Mouse (Mus musculus) regulatory T cell (primary cell): Measurements from ENCODE around the gene Appl1.
"Not testable (repeated sequence)": the region's sequence is repeated elsewhere in the genome, so short reads cannot be mapped to it uniquely, and the experiment has no call there.

ENCODE experiments used
- in situ Hi-C: fragments of 300-600 bp; cut with MboI, MseI; formaldehyde crosslinking; loops from one replicate; pipeline ENCODE4 v1.15.1; 2025; ENCODE audit warnings: high pct_unique_total_duplicates

Appl1 gene

GRCm38 (mm10) chr14:26969164-26969563 lies 1.9 kb downstream of the Appl1 start:
- in situ Hi-C loops: no loop called here

- in situ Hi-C loops: no loop called here
Measured at GRCm38 (mm10) chr14:26960518-26960917, 10.5 kb downstream of the Appl1 start.

- in situ Hi-C loops: not testable (repeated sequence)
Measured at GRCm38 (mm10) chr14:26956139-26956538, 14.9 kb downstream of the Appl1 start.

- in situ Hi-C loops: no loop called here
Measured at GRCm38 (mm10) chr14:26935558-26935957, 35.5 kb downstream of the Appl1 start.

- in situ Hi-C loops: no loop called here
Measured at GRCm38 (mm10) chr14:26934891-26935290, 36.1 kb downstream of the Appl1 start.

- in situ Hi-C loops: no loop called here
Measured at GRCm38 (mm10) chr14:26923702-26924421, 47.2 kb downstream of the Appl1 start.

- in situ Hi-C loops: no loop called here
Measured at GRCm38 (mm10) chr14:26919310-26919709, 51.7 kb downstream of the Appl1 start.

GRCm38 (mm10) chr14:26913681-26914268 lies 57.3 kb downstream of the Appl1 start:
- in situ Hi-C loops: no loop called here

GRCm38 (mm10) chr14:26911826-26912225 lies 59.2 kb downstream of the Appl1 start:
- in situ Hi-C loops: no loop called here

GRCm38 (mm10) chr14:26911201-26911600 lies 59.8 kb downstream of the Appl1 start:
- in situ Hi-C loops: no loop called here

- in situ Hi-C loops: not testable (repeated sequence)
Measured at GRCm38 (mm10) chr14:26910461-26910860, 60.6 kb downstream of the Appl1 start.

- in situ Hi-C loops: no loop called here
Measured at GRCm38 (mm10) chr14:26907401-26907800, 63.6 kb downstream of the Appl1 start.

- in situ Hi-C loops: no loop called here
Measured at GRCm38 (mm10) chr14:26900893-26901292, 70.1 kb downstream of the Appl1 start.

GRCm38 (mm10) chr14:26899490-26899889 lies 71.5 kb downstream of the Appl1 start:
- in situ Hi-C loops: no loop called here

GRCm38 (mm10) chr14:26894392-26894791 lies 76.6 kb downstream of the Appl1 start, which contains the start of gene Asb14:
Gene Asb14 (plus strand): TSS chr14:26894557.
- in situ Hi-C loops: no loop called here

GRCm38 (mm10) chr14:26890777-26891176 lies 80.3 kb downstream of the Appl1 start:
- in situ Hi-C loops: no loop called here

- in situ Hi-C loops: no loop called here
Measured at GRCm38 (mm10) chr14:26887244-26887643, 83.8 kb downstream of the Appl1 start.

GRCm38 (mm10) chr14:26881700-26882099 lies 89.3 kb downstream of the Appl1 start:
- in situ Hi-C loops: no loop called here

- in situ Hi-C loops: no loop called here
Measured at GRCm38 (mm10) chr14:26879976-26880375, 91.1 kb downstream of the Appl1 start.

- in situ Hi-C loops: no loop called here
Measured at GRCm38 (mm10) chr14:26878756-26879155, 92.3 kb downstream of the Appl1 start.
